Mouse (Mus musculus): ENCODE data around the gene Fam120a. TPM values are rescaled to one million over a fixed set of nuclear protein-coding genes. Genes with fewer than 3 reads are reported as not detected.

Gene Fam120a
- total and polyA plus RNA-seq, 3 experiments = 66.2 to 119 (median 82.7) TPM

GRCm38 (mm10) chr13:48931687-48932086 is 36.1 kb downstream of the Fam120a start (continued):
- TF ChIP-seq TBP (IDR thresholded peaks at IDR 0.05; ENCODE audit: low read depth, low read length) (no peak), USF1 (IDR thresholded peaks at IDR 0.05; ENCODE audit: low read depth, low read length) (0 out of 2 replicates have a peak, but pooled peaks have one; percentile 8)

- H3K9me3 ChIP-seq (replicated peaks; ENCODE audit: insufficient read depth, low read length) = no peaks in the 10 kb centered on the region
- DNase-seq (ENCODE audit: low read depth, low spot score) = no peak
- H3K36me3 ChIP-seq (ENCODE audit: control insufficient read depth in 1 of 2, insufficient read depth in 2 of 2, low read length in 2 of 2) = peaks cover 31 to 51% of the 10 kb centered on the region in 2 experiments
- peaks cover 13 to 28% of the 10 kb centered on the region in 2 experiments for H3K4me1 ChIP-seq (ENCODE audit: control insufficient read depth in 1 of 2, insufficient read depth in 2 of 2, low read length in 2 of 2)
- H3K79me2 ChIP-seq (ENCODE audit: control insufficient read depth, insufficient read depth, low read length, poor library complexity) = peaks cover 15% of the 10 kb centered on the region; the same call in 1 of the 2 replicates
- H3K27me3 ChIP-seq (ENCODE audit: control insufficient read depth in 1 of 2, insufficient read depth in 2 of 2, low read length in 2 of 2) = no peaks in the 10 kb centered on the region
- H3K9ac ChIP-seq (ENCODE audit: control insufficient read depth, low read depth, low read length, poor library complexity, severe bottlenecking) = no peak overlapping the region
- H3K27ac ChIP-seq (ENCODE audit: control insufficient read depth, low read depth, low read length) = peak overlapping the region; percentile 46
- no peak for TF ChIP-seq NELFE (IDR thresholded peaks at IDR 0.05; ENCODE audit: low read depth, low read length)
- TF ChIP-seq ZKSCAN1 (IDR thresholded peaks at IDR 0.05; ENCODE audit: low read depth, low read length) = no peak
- no peak for TF ChIP-seq ZMIZ1 (IDR thresholded peaks at IDR 0.05; ENCODE audit: low read depth, low read length)
- TF ChIP-seq MYC (IDR thresholded peaks at IDR 0.05; ENCODE audit: low read depth, low read length) = no peak
- no peak for TF ChIP-seq ZNF384 (IDR thresholded peaks at IDR 0.05; ENCODE audit: low read depth, low read length)
- no peak for TF ChIP-seq GABPA (IDR thresholded peaks at IDR 0.05; ENCODE audit: low read depth, low read length)
- no peak for TF ChIP-seq CTCF (IDR thresholded peaks at IDR 0.05 in 2 of 3, conservative IDR thresholded peaks at IDR 0.05 in 1 of 3; ENCODE audit: control insufficient read depth in 1 of 3, insufficient read depth in 1 of 3, low read depth in 2 of 3, low read length in 3 of 3, poor library complexity in 1 of 3, severe bottlenecking in 1 of 3)
- TF ChIP-seq CHD2 (IDR thresholded peaks at IDR 0.05; ENCODE audit: low read length) = no peak
- no peak for TF ChIP-seq POLR2AphosphoS2 (IDR thresholded peaks at IDR 0.05; ENCODE audit: low read length)
- TF ChIP-seq MAFK (IDR thresholded peaks at IDR 0.05; ENCODE audit: borderline replicate concordance, low read depth, low read length) = no peak
- no peak for TF ChIP-seq MAZ (IDR thresholded peaks at IDR 0.05; ENCODE audit: low read depth, low read length)
- no peak overlapping the region for H3K4me3 ChIP-seq (ENCODE audit: control insufficient read depth in 1 of 2, insufficient read depth in 1 of 2, low read depth in 2 of 2, low read length in 2 of 2)
Observed at GRCm38 (mm10) chr13:48931232-48931631, 36.6 kb downstream of the Fam120a start.

GRCm38 (mm10) chr13:48929535-48930110 is 38.2 kb downstream of the Fam120a start:
- H3K4me1 ChIP-seq (ENCODE audit: control insufficient read depth in 1 of 2, insufficient read depth in 2 of 2, low read length in 2 of 2) = peaks cover 13 to 28% of the 10 kb centered on the region in 2 experiments

More at GRCm38 (mm10) chr13:48929535-48930110, 38.2 kb downstream of the Fam120a start:
- no peaks in the 10 kb centered on the region for H3K9me3 ChIP-seq (replicated peaks; ENCODE audit: insufficient read depth, low read length)
- H3K9ac ChIP-seq (ENCODE audit: control insufficient read depth, low read depth, low read length, poor library complexity, severe bottlenecking) = no peak overlapping the region
- peaks cover 31 to 52% of the 10 kb centered on the region in 2 experiments for H3K36me3 ChIP-seq (ENCODE audit: control insufficient read depth in 1 of 2, insufficient read depth in 2 of 2, low read length in 2 of 2)
- TF ChIP-seq POLR2AphosphoS5 (IDR thresholded peaks at IDR 0.05; ENCODE audit: borderline replicate concordance, low read depth, low read length) = no peak
- TF ChIP-seq MAX (IDR thresholded peaks at IDR 0.05; ENCODE audit: low read length) = no peak
- no peak for TF ChIP-seq SMC3 (IDR thresholded peaks at IDR 0.05; ENCODE audit: low read depth, low read length)
- no peak for TF ChIP-seq MAFK (IDR thresholded peaks at IDR 0.05; ENCODE audit: borderline replicate concordance, low read depth, low read length)
- TF ChIP-seq TBP (IDR thresholded peaks at IDR 0.05; ENCODE audit: low read depth, low read length) = no peak
- H3K4me3 ChIP-seq (ENCODE audit: control insufficient read depth in 1 of 2, insufficient read depth in 1 of 2, low read depth in 2 of 2, low read length in 2 of 2) = no peak overlapping the region
- H3K27me3 ChIP-seq (ENCODE audit: control insufficient read depth in 1 of 2, insufficient read depth in 2 of 2, low read length in 2 of 2) = no peaks in the 10 kb centered on the region
- H3K79me2 ChIP-seq (ENCODE audit: control insufficient read depth, insufficient read depth, low read length, poor library complexity) = peaks cover 11% of the 10 kb centered on the region; the same call in 1 of the 2 replicates
- DNase-seq (ENCODE audit: low read depth, low spot score) = no peak
- H3K27ac ChIP-seq (ENCODE audit: control insufficient read depth, low read depth, low read length) = no peak overlapping the region

Data from MEL (cell line).